Mouse (Mus musculus): ENCODE measurements around the gene Mecom. TPM values are rescaled to one million over a fixed set of nuclear protein-coding genes. Genes with fewer than 3 reads are reported as not detected.
A peak's percentile ranks its signal among the peaks of the same experiment; 100 is the strongest.

Gene Mecom
- polyA plus RNA-seq, 1 experiment from 2014 or later = 77.5 TPM

GRCm38 (mm10) chr3:30453546-30454455, 94.0 kb downstream of the Mecom start:
- TF ChIP-seq CTCF (IDR thresholded peaks at IDR 0.05; ENCODE audit: low read depth) = no peak
- no peaks in the 10 kb centered on the region for H3K4me1 ChIP-seq (ENCODE audit: insufficient read depth)
- H3K9ac ChIP-seq = no peak overlapping the region
- no peak overlapping the region for H3K4me2 ChIP-seq
- no peaks in the 10 kb centered on the region for H3K27me3 ChIP-seq (ENCODE audit: insufficient read depth, low read length)
- H3K9me3 ChIP-seq (ENCODE audit: low read depth, low read length) = no peaks in the 10 kb centered on the region
- H3K27ac ChIP-seq (ENCODE audit: low read depth) = no peak overlapping the region
- no peak overlapping the region for H3K4me3 ChIP-seq (ENCODE audit: low read depth, low read length)
- H3K36me3 ChIP-seq (ENCODE audit: insufficient read depth) = no peaks in the 10 kb centered on the region
- 64% methylated on average over 15 of the region's 15 CpGs for WGBS
- DNase-seq = no peak
- ATAC-seq (ENCODE audit: insufficient read depth) = no peak

- no peak for ATAC-seq (ENCODE audit: insufficient read depth)
- H3K9ac ChIP-seq = no peak overlapping the region
Measured at GRCm38 (mm10) chr3:30453046-30453445, 94.8 kb downstream of the Mecom start.

GRCm38 (mm10) chr3:30452511-30452910, 95.3 kb downstream of the Mecom start:
- ATAC-seq (ENCODE audit: insufficient read depth) = no peak
- 58% methylated on average over 7 of the region's 7 CpGs for WGBS
- no peak overlapping the region for H3K27ac ChIP-seq (ENCODE audit: low read depth)

More at GRCm38 (mm10) chr3:30453046-30453445, 94.8 kb downstream of the Mecom start:
- no peak for DNase-seq
- Histone ChIP-seq H3K4me2 (no peak overlapping the region), H3K27ac (ENCODE audit: low read depth) (no peak overlapping the region), H3K4me3 (ENCODE audit: low read depth, low read length) (no peak overlapping the region), H3K9me3 (ENCODE audit: low read depth, low read length) (no peaks in the 10 kb centered on the region), H3K4me1 (ENCODE audit: insufficient read depth) (no peaks in the 10 kb centered on the region), H3K27me3 (ENCODE audit: insufficient read depth, low read length) (no peaks in the 10 kb centered on the region), H3K36me3 (ENCODE audit: insufficient read depth) (no peaks in the 10 kb centered on the region)
- 75% methylated on average over 6 of the region's 6 CpGs for WGBS
- TF ChIP-seq CTCF (IDR thresholded peaks at IDR 0.05; ENCODE audit: low read depth) = no peak

GRCm38 (mm10) chr3:30450206-30450965, 97.4 kb downstream of the Mecom start:
- Histone ChIP-seq H3K27me3 (ENCODE audit: insufficient read depth, low read length) (no peaks in the 10 kb centered on the region), H3K4me2 (no peak overlapping the region), H3K27ac (ENCODE audit: low read depth) (no peak overlapping the region; the same call in 1 of the 2 replicates), H3K36me3 (ENCODE audit: insufficient read depth) (no peaks in the 10 kb centered on the region), H3K9me3 (ENCODE audit: low read depth, low read length) (no peaks in the 10 kb centered on the region), H3K4me1 (ENCODE audit: insufficient read depth) (no peaks in the 10 kb centered on the region), H3K9ac (no peak overlapping the region), H3K4me3 (ENCODE audit: low read depth, low read length) (no peak overlapping the region)
- TF ChIP-seq CTCF (IDR thresholded peaks at IDR 0.05; ENCODE audit: low read depth) = no peak
- 50% methylated on average over 10 of the region's 10 CpGs for WGBS
- DNase-seq = peak; percentile 37
- ATAC-seq (ENCODE audit: insufficient read depth) = no peak

More at GRCm38 (mm10) chr3:30452511-30452910, 95.3 kb downstream of the Mecom start:
- no peaks in the 10 kb centered on the region for H3K9me3 ChIP-seq (ENCODE audit: low read depth, low read length)
- no peak for TF ChIP-seq CTCF (IDR thresholded peaks at IDR 0.05; ENCODE audit: low read depth)
- no peak overlapping the region for H3K4me2 ChIP-seq
- H3K27me3 ChIP-seq (ENCODE audit: insufficient read depth, low read length) = no peaks in the 10 kb centered on the region
- no peak for DNase-seq
- H3K36me3 ChIP-seq (ENCODE audit: insufficient read depth) = no peaks in the 10 kb centered on the region
- H3K4me1 ChIP-seq (ENCODE audit: insufficient read depth) = no peaks in the 10 kb centered on the region
- H3K9ac ChIP-seq = no peak overlapping the region
- H3K4me3 ChIP-seq (ENCODE audit: low read depth, low read length) = no peak overlapping the region

GRCm38 (mm10) chr3:30448624-30449023, 99.2 kb downstream of the Mecom start:
- H3K36me3 ChIP-seq (ENCODE audit: insufficient read depth) = no peaks in the 10 kb centered on the region
- WGBS = 94% methylated on average over 1 of the region's 1 CpGs

GRCm38 (mm10) chr3:30445970-30446442, 101.8 kb downstream of the Mecom start:
- ATAC-seq (ENCODE audit: insufficient read depth) (no peak), DNase-seq (no peak)
- no peak for TF ChIP-seq CTCF (IDR thresholded peaks at IDR 0.05; ENCODE audit: low read depth)
- no peak overlapping the region for H3K9ac ChIP-seq
- no peaks in the 10 kb centered on the region for H3K36me3 ChIP-seq (ENCODE audit: insufficient read depth)
- H3K4me2 ChIP-seq = no peak overlapping the region
- no peak overlapping the region for H3K27ac ChIP-seq (ENCODE audit: low read depth)
- no peaks in the 10 kb centered on the region for H3K4me1 ChIP-seq (ENCODE audit: insufficient read depth)
- H3K27me3 ChIP-seq (ENCODE audit: insufficient read depth, low read length) = no peaks in the 10 kb centered on the region
- no peak overlapping the region for H3K4me3 ChIP-seq (ENCODE audit: low read depth, low read length)
- WGBS = 90% methylated on average over 6 of the region's 6 CpGs
- H3K9me3 ChIP-seq (ENCODE audit: low read depth, low read length) = no peaks in the 10 kb centered on the region

More at GRCm38 (mm10) chr3:30448624-30449023, 99.2 kb downstream of the Mecom start:
- H3K9ac ChIP-seq = no peak overlapping the region
- H3K4me1 ChIP-seq (ENCODE audit: insufficient read depth) = no peaks in the 10 kb centered on the region
- no peaks in the 10 kb centered on the region for H3K9me3 ChIP-seq (ENCODE audit: low read depth, low read length)
- H3K4me2 ChIP-seq = no peak overlapping the region
- H3K27me3 ChIP-seq (ENCODE audit: insufficient read depth, low read length) = no peaks in the 10 kb centered on the region
- ATAC-seq (ENCODE audit: insufficient read depth) = peak; percentile 49
- H3K27ac ChIP-seq (ENCODE audit: low read depth) = no peak overlapping the region
- peak; percentile 64 for TF ChIP-seq CTCF (IDR thresholded peaks at IDR 0.05; ENCODE audit: low read depth)
- H3K4me3 ChIP-seq (ENCODE audit: low read depth, low read length) = no peak overlapping the region
- peak; percentile 67 for DNase-seq
